Mouse (Mus musculus) MEL (cell line): ENCODE data around the gene Enox1. TPM values are rescaled to one million over a fixed set of nuclear protein-coding genes. Genes with fewer than 3 reads are reported as not detected.

Source experiments
- DNase-seq: peaks from one replicate; pipeline ENCODE4 v3.0.0; 2011; ENCODE audit warnings: low read depth, low spot score
- H3K27ac ChIP-seq: 2 replicates; pipeline ENCODE4 v1.5.1; 2012; ENCODE audit warnings: low read depth, mild to moderate bottlenecking, control low read depth, low read length, moderate library complexity; ENCODE audit not compliant: control insufficient read depth
- H3K27me3 ChIP-seq, 2 experiments: fragments of 150-350 bp in 1 of 2; sonication (generic) in 1 of 2; 2 replicates each; pipeline ENCODE4 v1.6.1; 2012; ENCODE audit warnings: low read length in 2 of 2, mild to moderate bottlenecking in 2 of 2, improper control_type of control experiment in 1 of 2, moderate library complexity in 1 of 2; ENCODE audit not compliant: insufficient read depth in 2 of 2, control insufficient read depth in 1 of 2
- H3K36me3 ChIP-seq, 2 experiments: 2 replicates each; pipeline ENCODE4 v1.6.1; 2012 to 2014; ENCODE audit warnings: low read length in 2 of 2, improper control_type of control experiment in 1 of 2, inconsistent platforms in 1 of 2, mild to moderate bottlenecking in 1 of 2; ENCODE audit not compliant: insufficient read depth in 2 of 2, control insufficient read depth in 1 of 2
- H3K4me1 ChIP-seq, 2 experiments: fragments of 150-350 bp in 1 of 2; sonication (generic) in 1 of 2; 2 replicates each; pipeline ENCODE4 v1.6.1; 2012; ENCODE audit warnings: low read length in 2 of 2, improper control_type of control experiment in 1 of 2, mild to moderate bottlenecking in 1 of 2; ENCODE audit not compliant: insufficient read depth in 2 of 2, control insufficient read depth in 1 of 2
- H3K4me3 ChIP-seq, 2 experiments: fragments of 150-350 bp in 1 of 2; sonication (generic) in 1 of 2; 2 replicates each; pipeline ENCODE4 v1.5.1; 2012; ENCODE audit warnings: low read depth in 2 of 2, low read length in 2 of 2, mild to moderate bottlenecking in 2 of 2, moderate library complexity in 2 of 2, control low read depth in 1 of 2, improper control_type of control experiment in 1 of 2; ENCODE audit not compliant: control insufficient read depth in 1 of 2, insufficient read depth in 1 of 2
- H3K79me2 ChIP-seq: 2 replicates; pipeline ENCODE4 v1.6.1; 2012; ENCODE audit warnings: mild to moderate bottlenecking, low read length, moderate library complexity; ENCODE audit not compliant: control insufficient read depth, poor library complexity, insufficient read depth
- H3K9ac ChIP-seq: 2 replicates; pipeline ENCODE4 v1.6.1; 2012; ENCODE audit warnings: low read depth, mild to moderate bottlenecking, control low read depth, low read length, moderate library complexity; ENCODE audit not compliant: control insufficient read depth, poor library complexity, severe bottlenecking
- H3K9me3 ChIP-seq: fragments of 150-350 bp; sonication (generic); replicated peaks from 2 replicates; pipeline ENCODE4 v1.6.1; 2012; ENCODE audit warnings: mild to moderate bottlenecking, low read length, improper control_type of control experiment, moderate library complexity; ENCODE audit not compliant: insufficient read depth
- BHLHE40 ChIP-seq: IDR thresholded peaks from 2 replicates; pipeline ENCODE4 v1.6.1; 2012; ENCODE audit warnings: low read depth, mild to moderate bottlenecking, inconsistent platforms, low read length, improper control_type of control experiment, borderline replicate concordance
- CHD1 ChIP-seq: IDR thresholded peaks from 2 replicates; pipeline ENCODE4 v1.6.1; 2012; ENCODE audit warnings: low read depth, mild to moderate bottlenecking, inconsistent platforms, low read length, improper control_type of control experiment
- HCFC1 ChIP-seq: IDR thresholded peaks from 2 replicates; pipeline ENCODE4 v1.6.1; 2012; ENCODE audit warnings: low read depth, mild to moderate bottlenecking, inconsistent platforms, low read length, improper control_type of control experiment, moderate library complexity
- JUND ChIP-seq: IDR thresholded peaks from 2 replicates; pipeline ENCODE4 v1.6.1; 2011; ENCODE audit warnings: low read depth, mild to moderate bottlenecking, improper control_type of control experiment, low read length
- KAT2A ChIP-seq: conservative IDR thresholded peaks from 2 replicates; pipeline ENCODE4 v1.6.1; 2012; ENCODE audit warnings: low read depth, low read length, improper control_type of control experiment, inconsistent platforms
- MAFK ChIP-seq: IDR thresholded peaks from 2 replicates; pipeline ENCODE4 v1.6.1; 2011; ENCODE audit warnings: low read depth, mild to moderate bottlenecking, low read length, improper control_type of control experiment, borderline replicate concordance
- MAX ChIP-seq: IDR thresholded peaks from 2 replicates; pipeline ENCODE4 v1.6.1; 2011; ENCODE audit warnings: low read length, improper control_type of control experiment
- MAZ ChIP-seq: IDR thresholded peaks from 2 replicates; pipeline ENCODE4 v1.6.1; 2012; ENCODE audit warnings: low read depth, mild to moderate bottlenecking, inconsistent platforms, low read length, improper control_type of control experiment
- NRF1 ChIP-seq: IDR thresholded peaks from 2 replicates; pipeline ENCODE4 v1.6.1; 2014; ENCODE audit warnings: low read depth, mild to moderate bottlenecking, inconsistent platforms, low read length, improper control_type of control experiment, moderate library complexity; ENCODE audit not compliant: poor library complexity, insufficient read depth, severe bottlenecking
- POLR2A ChIP-seq, 2 experiments: IDR thresholded peaks; 2 replicates each; pipeline ENCODE4 v1.6.1; 2011 to 2012; ENCODE audit warnings: low read length in 2 of 2, mild to moderate bottlenecking in 2 of 2, control low read depth in 1 of 2, improper control_type of control experiment in 1 of 2, low read depth in 1 of 2, moderate library complexity in 1 of 2; ENCODE audit not compliant: control insufficient read depth in 1 of 2, insufficient read depth in 1 of 2, poor library complexity in 1 of 2
- POLR2AphosphoS2 ChIP-seq: IDR thresholded peaks from 2 replicates; pipeline ENCODE4 v1.6.1; 2011; ENCODE audit warnings: low read length, improper control_type of control experiment
- TAL1 ChIP-seq: IDR thresholded peaks from 2 replicates; pipeline ENCODE4 v1.6.1; 2012; ENCODE audit warnings: mild to moderate bottlenecking, inconsistent platforms, low read length, moderate library complexity, mixed read lengths
- TBP ChIP-seq: IDR thresholded peaks from 2 replicates; pipeline ENCODE4 v1.8.0; 2011; ENCODE audit warnings: low read depth, low read length, improper control_type of control experiment
- UBTF ChIP-seq: IDR thresholded peaks from 2 replicates; pipeline ENCODE4 v1.6.1; 2012; ENCODE audit warnings: low read depth, mild to moderate bottlenecking, inconsistent platforms, low read length, improper control_type of control experiment, moderate library complexity, borderline replicate concordance; ENCODE audit not compliant: insufficient read depth
- USF2 ChIP-seq, 2 experiments: IDR thresholded peaks; 2 replicates each; pipeline ENCODE4 v1.6.1; 2011 to 2012; ENCODE audit warnings: improper control_type of control experiment in 2 of 2, low read length in 2 of 2, borderline replicate concordance in 1 of 2, inconsistent platforms in 1 of 2, low read depth in 1 of 2, mild to moderate bottlenecking in 1 of 2; ENCODE audit not compliant: insufficient read depth in 1 of 2
- ZC3H11A ChIP-seq: IDR thresholded peaks from 2 replicates; pipeline ENCODE4 v1.6.1; 2012; ENCODE audit warnings: low read depth, mild to moderate bottlenecking, inconsistent platforms, low read length, improper control_type of control experiment
- ZMIZ1 ChIP-seq: IDR thresholded peaks from 2 replicates; pipeline ENCODE4 v1.6.1; 2012; ENCODE audit warnings: low read depth, mild to moderate bottlenecking, inconsistent platforms, low read length, improper control_type of control experiment, moderate library complexity
- polyA plus RNA-seq, 2 experiments: library from polyadenylated mRNA; stranded (reverse) in 1 of 2; unstranded in 1 of 2; fragments of >175 nt in 1 of 2; fragments of >200 nt in 1 of 2; gene quantifications; 2 replicates each; pipeline versions ENCODE4 v1.2.1 to v1.2.4; 2012; ENCODE audit warnings: low replicate concordance in 2 of 2, low read depth in 1 of 2; ENCODE audit not compliant: insufficient read length in 2 of 2, insufficient read depth in 1 of 2, missing spikeins in 1 of 2
- total RNA-seq: library from RNA; depleted of rRNA; stranded (reverse); fragments of 300-350 nt; gene quantifications from 2 replicates; pipeline ENCODE4 v1.2.3, GENCODE M21; 2012

The Enox1 gene
- total and polyA plus RNA-seq, 3 experiments: not detected

- Histone ChIP-seq H3K79me2 (no peaks in the 10 kb centered on the region), H3K27me3 (no peaks in the 10 kb centered on the region), H3K4me1 (no peaks in the 10 kb centered on the region), H3K4me3 (no peak overlapping the region), H3K9ac (no peak overlapping the region), H3K36me3 (no peaks in the 10 kb centered on the region), H3K27ac (no peak overlapping the region), H3K9me3 (no peaks in the 10 kb centered on the region)
- DNase-seq: no peak
- no peak for TF ChIP-seq TBP
- TF ChIP-seq MAX: no peak
- no peak for TF ChIP-seq UBTF
- no peak for TF ChIP-seq ZC3H11A
- no peak for TF ChIP-seq CHD1
- TF ChIP-seq TAL1: no peak
- no peak for TF ChIP-seq POLR2A (IDR thresholded peaks at IDR 0.05; ENCODE audit: control insufficient read depth in 1 of 2, insufficient read depth in 1 of 2, low read depth in 1 of 2, low read length in 2 of 2, poor library complexity in 1 of 2)
- TF ChIP-seq USF2 (IDR thresholded peaks at IDR 0.05; ENCODE audit: borderline replicate concordance in 1 of 2, insufficient read depth in 1 of 2, low read depth in 1 of 2, low read length in 2 of 2): no peak
- TF ChIP-seq ZMIZ1: no peak
- TF ChIP-seq JUND: no peak
- TF ChIP-seq NRF1: no peak
- TF ChIP-seq MAZ: no peak
Observed at GRCm38 (mm10) chr14:77478692-77479091, 322.1 kb downstream of the Enox1 start.

- Histone ChIP-seq H3K27ac (no peak overlapping the region), H3K79me2 (no peaks in the 10 kb centered on the region), H3K36me3 (no peaks in the 10 kb centered on the region), H3K4me3 (no peak overlapping the region), H3K27me3 (no peaks in the 10 kb centered on the region), H3K9me3 (no peaks in the 10 kb centered on the region), H3K9ac (no peak overlapping the region), H3K4me1 (no peaks in the 10 kb centered on the region)
- no peak for DNase-seq
- TF ChIP-seq BHLHE40 (no peak), MAFK (no peak), POLR2AphosphoS2 (no peak), HCFC1 (no peak), KAT2A (no peak), USF2 (IDR thresholded peaks at IDR 0.05; ENCODE audit: borderline replicate concordance in 1 of 2, insufficient read depth in 1 of 2, low read depth in 1 of 2, low read length in 2 of 2) (no peak), JUND (no peak)
Observed at GRCm38 (mm10) chr14:77483076-77483475, 326.5 kb downstream of the Enox1 start.
